Mouse (Mus musculus) heart, embryonic 11.5 days (tissue): ENCODE measurements at regions not wholly inside any gene's neighbourhood (a gene's known extent, or its start where the extent isn't known, plus 50 kb on each side); places are given as distances from the start of the nearest gene placed in this dataset.

Experiments
- ATAC-seq: fragments of 200-750 bp; cut with Nextera tagmentation; replicated peaks from 2 replicates; pipeline ENCODE4 v1.8.0; 2017; ENCODE audit warnings: moderate library complexity; ENCODE audit not compliant: insufficient number of reproducible peaks, low FRiP score, low TSS enrichment
- H3K27ac ChIP-seq: fragments of 300-500 bp; sonication (generic); 2 replicates; pipeline ENCODE4 v1.5.1; 2014; ENCODE audit warnings: mild to moderate bottlenecking, low read depth, low read length
- H3K27me3 ChIP-seq: fragments of 300-500 bp; sonication (generic); 2 replicates; pipeline ENCODE4 v1.6.1; 2014; ENCODE audit warnings: mild to moderate bottlenecking, low read length, mixed read lengths; ENCODE audit not compliant: control insufficient read depth, insufficient read depth
- H3K36me3 ChIP-seq: fragments of 300-500 bp; sonication (generic); 2 replicates; pipeline ENCODE4 v1.6.1; 2014; ENCODE audit warnings: mild to moderate bottlenecking, low read length, moderate library complexity, mixed read lengths; ENCODE audit not compliant: control insufficient read depth, insufficient read depth
- H3K4me1 ChIP-seq: fragments of 300-500 bp; sonication (generic); 2 replicates; pipeline ENCODE4 v1.6.1; 2014; ENCODE audit warnings: low read length; ENCODE audit not compliant: control insufficient read depth, insufficient read depth
- H3K4me2 ChIP-seq: fragments of 300-500 bp; sonication (generic); 2 replicates; pipeline ENCODE4 v1.6.1; 2014; ENCODE audit warnings: mild to moderate bottlenecking, moderate library complexity
- H3K4me3 ChIP-seq: fragments of 300-500 bp; sonication (generic); 2 replicates; pipeline ENCODE4 v1.5.1; 2014; ENCODE audit warnings: low read depth, low read length
- H3K9ac ChIP-seq: fragments of 300-500 bp; sonication (generic); 2 replicates; pipeline ENCODE4 v1.6.1; 2014; ENCODE audit warnings: mild to moderate bottlenecking, low read depth, low read length, moderate library complexity
- H3K9me3 ChIP-seq: fragments of 300-500 bp; sonication (generic); replicated peaks from 2 replicates; pipeline ENCODE4 v1.6.1; 2016; ENCODE audit warnings: low read length; ENCODE audit not compliant: control insufficient read depth
- WGBS: fragments of 180-500 bp; shearing (Covaris S2); extraction: QIAGEN DNeasy Blood & Tissue Kit; methylation state at CpG from one replicate; pipeline ENCODE4 v1.1.7; 2014; ENCODE audit not compliant: insufficient replicate concordance; 5-methylcytosine and 5-hydroxymethylcytosine counted together

- Histone ChIP-seq H3K9me3 (no peaks in the 10 kb centered on the region), H3K27ac (no peak overlapping the region), H3K27me3 (no peaks in the 10 kb centered on the region), H3K9ac (no peak overlapping the region), H3K4me1 (no peaks in the 10 kb centered on the region), H3K36me3 (no peaks in the 10 kb centered on the region), H3K4me3 (no peak overlapping the region), H3K4me2 (no peak overlapping the region)
- 72% methylated on average over 4 of the region's 4 CpGs for WGBS
- ATAC-seq, result no peak
Measured at GRCm38 (mm10) chr13:106352614-106353409, 583.9 kb downstream of the Ipo11 start.

GRCm38 (mm10) chr13:106332025-106332424 lies 604.7 kb downstream of the Ipo11 start:
- Histone ChIP-seq H3K27ac (no peak overlapping the region), H3K4me2 (no peak overlapping the region), H3K4me1 (no peaks in the 10 kb centered on the region), H3K9me3 (no peaks in the 10 kb centered on the region), H3K27me3 (no peaks in the 10 kb centered on the region), H3K36me3 (no peaks in the 10 kb centered on the region), H3K9ac (no peak overlapping the region), H3K4me3 (no peak overlapping the region)
- no peak for ATAC-seq

DNA sequence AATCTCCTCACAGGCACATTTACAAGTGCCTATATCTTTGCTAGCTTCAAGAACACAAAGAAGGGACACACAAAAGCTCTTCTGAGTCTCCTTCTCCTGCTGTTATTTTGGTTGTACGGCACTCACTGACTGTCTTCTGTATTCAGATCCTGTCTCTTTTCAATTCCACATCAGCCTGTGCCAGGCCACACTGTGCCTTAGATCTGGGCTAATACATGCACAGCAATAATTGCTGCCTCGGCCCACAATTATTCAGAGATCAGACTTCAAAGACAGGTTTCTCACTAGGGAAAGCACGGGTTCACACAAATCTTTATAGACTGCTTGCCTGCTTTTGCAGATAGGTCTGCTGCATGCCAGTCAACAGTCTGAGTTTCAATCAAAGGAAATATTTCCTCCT lies 617.8 kb downstream of the Ipo11 start:
- Histone ChIP-seq H3K27ac (no peak overlapping the region), H3K9me3 (no peaks in the 10 kb centered on the region), H3K4me1 (no peaks in the 10 kb centered on the region), H3K4me2 (no peak overlapping the region), H3K36me3 (no peaks in the 10 kb centered on the region), H3K4me3 (no peak overlapping the region), H3K27me3 (no peaks in the 10 kb centered on the region), H3K9ac (no peak overlapping the region)
- ATAC-seq, result no peak
- 75% methylated on average over 3 of the region's 3 CpGs for WGBS

DNA sequence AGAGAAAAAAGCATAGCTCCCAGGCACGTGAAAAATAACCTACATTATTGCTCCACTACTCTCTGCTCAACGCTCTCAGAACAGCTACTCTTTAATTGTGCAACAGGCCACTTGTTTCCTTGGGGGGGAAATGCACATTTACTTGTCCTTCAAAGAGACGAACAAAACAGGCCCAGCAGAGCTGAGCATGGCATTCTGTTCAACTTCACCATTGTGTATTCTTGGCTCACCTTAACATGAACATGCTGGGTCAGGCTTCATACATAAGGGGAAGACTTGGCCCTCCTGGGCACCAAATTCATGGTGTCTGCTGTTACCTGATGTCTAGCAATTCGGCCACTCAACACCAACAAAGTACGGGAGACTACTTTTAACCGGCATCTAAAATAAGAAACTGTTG lies 618.3 kb downstream of the Ipo11 start:
- 79% methylated on average over 6 of the region's 6 CpGs for WGBS
- Histone ChIP-seq H3K4me2 (no peak overlapping the region), H3K4me3 (no peak overlapping the region), H3K27me3 (no peaks in the 10 kb centered on the region), H3K9ac (no peak overlapping the region), H3K36me3 (no peaks in the 10 kb centered on the region), H3K9me3 (no peaks in the 10 kb centered on the region), H3K4me1 (no peaks in the 10 kb centered on the region), H3K27ac (no peak overlapping the region)
- ATAC-seq, result no peak

DNA sequence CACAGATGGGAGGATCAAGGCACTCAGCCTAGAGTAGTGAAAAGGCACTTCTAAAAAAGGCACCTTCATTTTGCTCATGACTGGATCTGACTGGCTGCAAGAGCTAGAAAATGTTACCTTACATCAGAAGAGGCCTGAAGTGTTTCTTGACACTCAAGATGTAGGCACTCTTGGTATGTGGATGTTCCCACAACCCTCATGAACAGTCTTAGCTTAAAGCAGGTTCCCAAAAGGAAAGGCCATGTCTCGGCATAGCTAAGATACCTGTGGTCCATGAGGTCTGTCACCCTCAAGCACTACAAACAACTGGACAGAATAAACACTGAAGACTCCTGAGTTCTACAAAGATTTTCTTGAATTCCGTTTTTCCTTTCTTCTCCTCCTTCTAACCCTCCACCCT lies 619.5 kb downstream of the Ipo11 start:
- Histone ChIP-seq H3K27ac (no peak overlapping the region), H3K4me1 (no peaks in the 10 kb centered on the region), H3K4me2 (no peak overlapping the region), H3K4me3 (no peak overlapping the region), H3K9ac (no peak overlapping the region), H3K27me3 (no peaks in the 10 kb centered on the region), H3K36me3 (no peaks in the 10 kb centered on the region), H3K9me3 (no peaks in the 10 kb centered on the region)
- ATAC-seq, result no peak
- WGBS, result 68% methylated on average over 2 of the region's 2 CpGs

GRCm38 (mm10) chr13:106281181-106281580 lies 655.6 kb downstream of the Ipo11 start:
- no peak for ATAC-seq
- Histone ChIP-seq H3K4me2 (no peak overlapping the region), H3K4me3 (no peak overlapping the region), H3K9me3 (no peaks in the 10 kb centered on the region), H3K27ac (no peak overlapping the region), H3K27me3 (no peaks in the 10 kb centered on the region), H3K4me1 (no peaks in the 10 kb centered on the region), H3K9ac (no peak overlapping the region), H3K36me3 (no peaks in the 10 kb centered on the region)
- WGBS, result 40% methylated on average over 3 of the region's 3 CpGs

DNA sequence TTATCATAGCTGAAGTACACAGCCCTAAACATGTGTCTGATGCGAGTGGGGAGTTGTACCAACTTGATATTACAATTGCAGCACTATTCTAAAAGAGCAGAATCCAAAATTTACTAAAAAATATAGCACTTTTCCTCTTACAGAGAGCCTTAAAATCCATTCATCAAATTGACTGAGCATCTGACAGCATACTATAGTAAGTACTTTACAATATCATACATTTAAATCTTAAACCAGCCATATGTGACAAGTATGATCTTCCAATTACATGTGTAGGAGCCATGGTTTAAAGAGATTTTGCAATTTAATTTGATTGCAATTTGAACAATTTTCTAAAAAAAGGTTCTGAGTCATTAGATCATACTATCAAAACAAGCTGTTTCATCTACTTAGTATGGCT lies 676.9 kb downstream of the Ipo11 start:
- H3K27ac ChIP-seq, result no peak overlapping the region
- no peak overlapping the region for H3K4me2 ChIP-seq
- H3K36me3 ChIP-seq, result no peaks in the 10 kb centered on the region
- H3K9ac ChIP-seq, result no peak overlapping the region
- no peak overlapping the region for H3K4me3 ChIP-seq
- H3K27me3 ChIP-seq, result no peaks in the 10 kb centered on the region
- H3K4me1 ChIP-seq, result no peaks in the 10 kb centered on the region
- ATAC-seq, result no peak
- H3K9me3 ChIP-seq, result no peaks in the 10 kb centered on the region
- 67% methylated on average over 1 of the region's 1 CpGs for WGBS
